Comparison of ENCODE assay signal across 7 mouse cellular contexts in genomic region chr8:83390006-83390701, GRCm38 (mm10). TPM values are rescaled to one million over a fixed set of nuclear protein-coding genes. Genes with fewer than 3 reads are reported as not detected.
DNase-seq lines count a peak whose midpoint lies in the region; ATAC-seq and TF ChIP-seq lines count a peak whose summit lies in the region.

No protein-coding gene starts in this region.

- no peak for TF ChIP-seq EP300 in lung, postnatal 0 days (IDR thresholded peaks at IDR 0.05)
- TF ChIP-seq EP300 in stomach, postnatal 0 days (optimal IDR thresholded peaks at IDR 0.05), result no peak

- 0 out of 2 replicates have a peak overlapping the region, but pooled peaks have one; percentile 33 for H3K4me2 ChIP-seq in lung, postnatal 0 days (replicated peaks; ENCODE audit: low read depth, low read length)
- H3K4me2 ChIP-seq in forebrain, embryonic 12.5 days, result peak overlapping the region; percentile 88
- H3K4me2 ChIP-seq in limb, embryonic 14.5 days (replicated peaks; ENCODE audit: low read depth, low read length, severe bottlenecking), result peak overlapping the region; percentile 77
- H3K4me2 ChIP-seq in stomach, postnatal 0 days (replicated peaks; ENCODE audit: low read depth), result peak overlapping the region; percentile 55

- no peak overlapping the region for H3K27ac ChIP-seq in lung, postnatal 0 days (ENCODE audit: low read length)
- H3K27ac ChIP-seq in forebrain, embryonic 12.5 days, result no peak overlapping the region
- H3K27ac ChIP-seq in limb, embryonic 14.5 days (replicated peaks; ENCODE audit: low read depth, low read length), result no peak overlapping the region
- no peak overlapping the region for H3K27ac ChIP-seq in stomach, postnatal 0 days (replicated peaks)

- WGBS in lung, postnatal 0 days, result 8% methylated on average over 14 of the region's 14 CpGs
- 7% methylated on average over 14 of the region's 14 CpGs for WGBS in forebrain, embryonic 12.5 days
- WGBS in limb, embryonic 14.5 days, result 5% methylated on average over 14 of the region's 14 CpGs
- WGBS in stomach, postnatal 0 days, result 7% methylated on average over 14 of the region's 14 CpGs

- H3K9ac ChIP-seq in lung, postnatal 0 days (replicated peaks; ENCODE audit: low read depth), result no peak overlapping the region
- peak overlapping the region; percentile 80 for H3K9ac ChIP-seq in forebrain, embryonic 12.5 days
- H3K9ac ChIP-seq in limb, embryonic 14.5 days (ENCODE audit: low read depth, low read length, severe bottlenecking), result peak overlapping the region; percentile 61
- no peak overlapping the region for H3K9ac ChIP-seq in stomach, postnatal 0 days (ENCODE audit: low read length)

- no peak for TF ChIP-seq POLR2A in limb, embryonic 14.5 days (IDR thresholded peaks at IDR 0.05; ENCODE audit: borderline replicate concordance, extremely low read depth, insufficient read depth, insufficient read length)

- H3K4me3 ChIP-seq in lung, postnatal 0 days (ENCODE audit: low read depth, low read length), result no peak overlapping the region; the same call in 1 of the 2 replicates
- H3K4me3 ChIP-seq in forebrain, embryonic 12.5 days (replicated peaks), result peak overlapping the region; percentile 72
- H3K4me3 ChIP-seq in limb, embryonic 14.5 days (replicated peaks; ENCODE audit: low read length), result peak overlapping the region; percentile 47
- peak overlapping the region; percentile 33 for H3K4me3 ChIP-seq in stomach, postnatal 0 days (ENCODE audit: low read depth, low read length)

- no peak for TF ChIP-seq CTCF in lung, postnatal 0 days (IDR thresholded peaks at IDR 0.05)
- no peak for TF ChIP-seq CTCF in stomach, postnatal 0 days (IDR thresholded peaks at IDR 0.05; ENCODE audit: low read depth)

- 0 out of 2 replicates have a peak, but pooled peaks cover 5% of the 10 kb centered on the region for H3K4me1 ChIP-seq in lung, postnatal 0 days (ENCODE audit: insufficient read depth, low read depth, low read length)
- H3K4me1 ChIP-seq in forebrain, embryonic 12.5 days, result peaks cover 6% of the 10 kb centered on the region
- no peaks in the 10 kb centered on the region; the same call in 1 of the 2 replicates for H3K4me1 ChIP-seq in limb, embryonic 14.5 days (ENCODE audit: control insufficient read depth, insufficient read depth, low read length)
- H3K4me1 ChIP-seq in stomach, postnatal 0 days (replicated peaks; ENCODE audit: control insufficient read depth, insufficient read depth), result no peaks in the 10 kb centered on the region

- no peak for ATAC-seq in lung, postnatal 0 days
- peak; percentile 59; the same call in 1 of the 2 replicates for ATAC-seq in forebrain, embryonic 12.5 days (ENCODE audit: low FRiP score)
- ATAC-seq in limb, embryonic 14.5 days (ENCODE audit: low FRiP score, low read depth), result no peak
- no peak for ATAC-seq in stomach, postnatal 0 days (ENCODE audit: low FRiP score, low TSS enrichment)

- no peaks in the 10 kb centered on the region for H3K36me3 ChIP-seq in lung, postnatal 0 days (ENCODE audit: insufficient read depth, low read length)
- no peaks in the 10 kb centered on the region for H3K36me3 ChIP-seq in forebrain, embryonic 12.5 days (replicated peaks)
- no peaks in the 10 kb centered on the region for H3K36me3 ChIP-seq in limb, embryonic 14.5 days (ENCODE audit: control insufficient read depth, insufficient read depth, low read length)
- no peaks in the 10 kb centered on the region for H3K36me3 ChIP-seq in stomach, postnatal 0 days (ENCODE audit: control insufficient read depth, insufficient read depth, low read length)

- peaks cover 14% of the 10 kb centered on the region for H3K27me3 ChIP-seq in lung, postnatal 0 days (replicated peaks; ENCODE audit: insufficient read depth, low read length)
- peaks cover 23% of the 10 kb centered on the region for H3K27me3 ChIP-seq in forebrain, embryonic 12.5 days
- H3K27me3 ChIP-seq in limb, embryonic 14.5 days (ENCODE audit: control insufficient read depth, insufficient read depth, low read length), result peaks cover 11% of the 10 kb centered on the region
- peaks cover 6% of the 10 kb centered on the region for H3K27me3 ChIP-seq in stomach, postnatal 0 days (ENCODE audit: control insufficient read depth, insufficient read depth, low read length)

- H3K9me3 ChIP-seq in lung, postnatal 0 days (ENCODE audit: low read length), result no peaks in the 10 kb centered on the region
- H3K9me3 ChIP-seq in forebrain, embryonic 12.5 days, result no peaks in the 10 kb centered on the region
- H3K9me3 ChIP-seq in limb, embryonic 14.5 days (ENCODE audit: control insufficient read depth, low read length), result peaks cover 4% of the 10 kb centered on the region; the same call in 1 of the 2 replicates
- H3K9me3 ChIP-seq in stomach, postnatal 0 days (ENCODE audit: control insufficient read depth, low read length), result no peaks in the 10 kb centered on the region

- DNase-seq in lung, postnatal 0 days (ENCODE audit: low spot score), result no peak
- no peak for DNase-seq in lung, postnatal 25 days (ENCODE audit: low spot score)
- no peak for DNase-seq in limb, embryonic 14.5 days (ENCODE audit: low spot score)
- DNase-seq in stomach, postnatal 0 days (ENCODE audit: low spot score), result no peak
- no peak for DNase-seq in yolk sac, embryonic 10.5 days (ENCODE audit: low spot score)
- DNase-seq in cerebellum, adult 8-10 months, result no peak

RNA-seq across cellular contexts. Expression of gene Clgn, which starts 0.5 kb away (rescaled TPM):
- 0.07 and 0.11 TPM in 2 replicates for polyA plus RNA-seq in lung, postnatal 0 days (2015; fragmentation: Nextera tagmentation; extraction: Ambion mirVana)
- 6.3 and 6.8 TPM in 2 replicates for polyA plus RNA-seq in forebrain, embryonic 12.5 days (2016; fragmentation: Nextera tagmentation; extraction: Ambion mirVana)
- 0.40 and 0.43 TPM in 2 replicates for polyA plus RNA-seq in limb, embryonic 14.5 days (2012; rRNA removed)
- polyA plus RNA-seq in limb, embryonic 14.5 days (2014; fragmentation: Nextera tagmentation; extraction: Ambion mirVana), result 0.33 and 0.87 TPM in 2 replicates
- 0.19 and 0.27 TPM in 2 replicates for polyA plus RNA-seq in stomach, postnatal 0 days (2015; fragmentation: Nextera tagmentation; extraction: Ambion mirVana)

RNA-seq across cellular contexts. Expression of gene Mgat4d, which starts 41.9 kb away (rescaled TPM):
- polyA plus RNA-seq in lung, postnatal 0 days (2015; fragmentation: Nextera tagmentation; extraction: Ambion mirVana), result not detected in 2 replicates
- not detected in 2 replicates for polyA plus RNA-seq in forebrain, embryonic 12.5 days (2016; fragmentation: Nextera tagmentation; extraction: Ambion mirVana)
- polyA plus RNA-seq in limb, embryonic 14.5 days (2012; rRNA removed), result not detected in 2 replicates
- polyA plus RNA-seq in limb, embryonic 14.5 days (2014; fragmentation: Nextera tagmentation; extraction: Ambion mirVana), result not detected in 2 replicates
- polyA plus RNA-seq in stomach, postnatal 0 days (2015; fragmentation: Nextera tagmentation; extraction: Ambion mirVana), result not detected in 2 replicates

RNA-seq across cellular contexts. Expression of gene Elmod2, which starts 57.9 kb away (rescaled TPM):
- 6.3 and 7.9 TPM in 2 replicates for polyA plus RNA-seq in lung, postnatal 0 days (2015; fragmentation: Nextera tagmentation; extraction: Ambion mirVana)
- polyA plus RNA-seq in forebrain, embryonic 12.5 days (2016; fragmentation: Nextera tagmentation; extraction: Ambion mirVana), result 34.3 and 35.5 TPM in 2 replicates
- polyA plus RNA-seq in limb, embryonic 14.5 days (2012; rRNA removed), result 11.6 and 12.6 TPM in 2 replicates
- polyA plus RNA-seq in limb, embryonic 14.5 days (2014; fragmentation: Nextera tagmentation; extraction: Ambion mirVana), result 16.3 and 22.4 TPM in 2 replicates
- 6.5 and 7.3 TPM in 2 replicates for polyA plus RNA-seq in stomach, postnatal 0 days (2015; fragmentation: Nextera tagmentation; extraction: Ambion mirVana)

Comparison
In these comparisons a context has a peak if more than half of its experiments do, and no peak if none do; other contexts are left out.
1. H3K4me2 ChIP-seq: peak in every context shown above with its lines; median percentile 88 in forebrain, embryonic 12.5 days; 77 in limb, embryonic 14.5 days; 55 in stomach, postnatal 0 days; 33 in lung, postnatal 0 days.
2. H3K9ac ChIP-seq: peak in forebrain, embryonic 12.5 days (single experiment) and limb, embryonic 14.5 days (single experiment); none in lung, postnatal 0 days (single experiment) and stomach, postnatal 0 days (single experiment).